Mouse (Mus musculus): ENCODE data around the gene Gm17654.
"Not testable (repeated sequence)": the region's sequence is repeated elsewhere in the genome, so short reads cannot be mapped to it uniquely, and the experiment has no call there.

Gm17654 gene

GRCm38 (mm10) chr14:43579046-43579445 is at the start of gene Gm17654:
Gene Gm17654, minus strand, starts transcription at chr14:43579146.
- in situ Hi-C loops (cut with MboI, MseI): loop anchor here (5.0 to 25.0 kb wide), 2 partner anchors 1617 to 1957 kb away; partner anchors contain the start of genes Gm3072 and Gm6401

GRCm38 (mm10) chr14:43607913-43608312 is 29.0 kb upstream of the Gm17654 start, which contains the start of gene Gm10375:
Gene Gm10375, minus strand, starts transcription at chr14:43608013.
- in situ Hi-C loops (cut with MboI, MseI): loop anchor here (10.0 to 25.0 kb wide), 3 partner anchors 263 to 1421 kb away; partner anchors contain the start of genes 1700001F09Rik, Gm10377 and Gm3573

- in situ Hi-C loops (cut with MboI, MseI): loop anchor here (5.0 to 25.0 kb wide), 2 partner anchors 1616 to 1956 kb away; partner anchors contain the start of genes Gm3072 and Gm6401
Observed at GRCm38 (mm10) chr14:43577969-43578368, 977 bp downstream of the Gm17654 start.

GRCm38 (mm10) chr14:43552271-43552670 is 26.7 kb downstream of the Gm17654 start:
- in situ Hi-C loops (cut with MboI, MseI): loop anchor here (5.0 kb wide), 1 partner anchor 285 kb away; no protein-coding TSS in a partner anchor

- in situ Hi-C loops (cut with MboI, MseI): not testable (repeated sequence)
Observed at GRCm38 (mm10) chr14:43546281-43546680, 32.7 kb downstream of the Gm17654 start.

- in situ Hi-C loops (cut with MboI, MseI): not testable (repeated sequence)
Observed at GRCm38 (mm10) chr14:43543276-43543675, 35.7 kb downstream of the Gm17654 start, which contains the start of gene Gm5799. Gene Gm5799, plus strand, starts transcription at chr14:43543576.

GRCm38 (mm10) chr14:43538144-43538543 is 40.8 kb downstream of the Gm17654 start:
- in situ Hi-C loops (cut with MboI, MseI): not testable (repeated sequence)

- in situ Hi-C loops (cut with MboI, MseI): not testable (repeated sequence)
Observed at GRCm38 (mm10) chr14:43532387-43532786, 46.6 kb downstream of the Gm17654 start.

- in situ Hi-C loops (cut with MboI, MseI): not testable (repeated sequence)
Observed at GRCm38 (mm10) chr14:43532011-43532383, 46.9 kb downstream of the Gm17654 start.

GRCm38 (mm10) chr14:43531052-43532010 is 47.6 kb downstream of the Gm17654 start:
- in situ Hi-C loops (cut with MboI, MseI): not testable (repeated sequence)

Data from T-helper 2 cell (primary cell).